In the genomic region with DNA sequence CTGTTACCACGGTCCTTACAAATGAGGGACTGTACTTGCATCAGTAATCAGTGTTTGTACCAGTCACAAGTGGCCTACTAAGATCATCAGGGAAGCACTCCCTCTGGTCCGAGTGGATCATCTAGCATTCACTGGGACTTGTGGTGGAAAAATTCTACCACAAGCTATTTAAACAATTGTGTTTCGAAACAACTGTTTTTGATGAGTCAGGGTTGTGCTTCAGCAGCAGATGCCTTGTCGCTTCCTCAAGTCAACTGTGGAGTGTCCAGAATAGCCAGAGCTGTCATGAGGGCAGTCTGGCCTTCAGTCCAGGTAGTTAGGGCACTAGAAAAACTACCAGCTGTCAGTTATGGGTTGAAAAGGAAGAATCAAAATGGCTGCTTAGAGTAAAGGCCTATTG, we compare ENCODE assay signal across 15 mouse cellular contexts. TPM values are rescaled to one million over a fixed set of nuclear protein-coding genes. Genes with fewer than 3 reads are reported as not detected.
DNase-seq lines count a peak whose midpoint lies in the region; ATAC-seq and TF ChIP-seq lines count a peak whose summit lies in the region.
"Had no signal": no experiment of that assay in that cellular context is flagged by ENCODE, and none has a peak within 500 bp of the region (broad histone marks: within the 10 kb centered on the region; RNA-seq: fewer than 3 reads in every experiment).

No protein-coding gene starts in this region.

- peaks cover 12% of the 10 kb centered on the region for H3K9me3 ChIP-seq in forebrain, embryonic 10.5 days
- H3K9me3 ChIP-seq in forebrain, postnatal 0 days (ENCODE audit: low read length): no peaks in the 10 kb centered on the region
- H3K9me3 ChIP-seq in lung, postnatal 0 days (ENCODE audit: low read length): no peaks in the 10 kb centered on the region
- H3K9me3 ChIP-seq: heart, embryonic 10.5 days had no signal

- no peak for DNase-seq in forebrain, embryonic 10.5 days (ENCODE audit: extremely low spot score, low spot score)
- DNase-seq in forebrain, postnatal 0 days: no peak
- peak; percentile 64 for DNase-seq in lung, postnatal 0 days (ENCODE audit: low spot score)
- DNase-seq in lung, adult 2 months: no peak
- DNase-seq in cerebellum, postnatal 10 days: no peak
- no peak for DNase-seq in thymus, adult 2 months
- DNase-seq: B cell, adult 2 months; kidney, adult 18-20 months; left cerebral cortex, postnatal 4 days; liver, postnatal 0 days; right cerebral cortex, postnatal 14 days; thymus, postnatal 25 days had no signal

- no peaks in the 10 kb centered on the region for H3K27me3 ChIP-seq in forebrain, embryonic 10.5 days (ENCODE audit: poor library complexity, severe bottlenecking)
- no peaks in the 10 kb centered on the region for H3K27me3 ChIP-seq in forebrain, postnatal 0 days (ENCODE audit: insufficient read depth, low read length)
- peaks cover 8% of the 10 kb centered on the region; the same call in 1 of the 2 replicates for H3K27me3 ChIP-seq in lung, postnatal 0 days (replicated peaks; ENCODE audit: insufficient read depth, low read length)
- no peaks in the 10 kb centered on the region for H3K27me3 ChIP-seq in thymus, adult 2 months (ENCODE audit: control insufficient read depth, insufficient read depth, low read length)

- H3K36me3 ChIP-seq in forebrain, embryonic 10.5 days (replicated peaks): peaks cover 20% of the 10 kb centered on the region
- peaks cover 3% of the 10 kb centered on the region; the same call in 1 of the 2 replicates for H3K36me3 ChIP-seq in forebrain, postnatal 0 days (ENCODE audit: insufficient read depth)
- no peaks in the 10 kb centered on the region for H3K36me3 ChIP-seq in lung, postnatal 0 days (ENCODE audit: insufficient read depth, low read length)
- no peaks in the 10 kb centered on the region for H3K36me3 ChIP-seq in thymus, adult 2 months (ENCODE audit: control insufficient read depth, insufficient read depth, low read length)

- ATAC-seq in forebrain, postnatal 0 days: no peak
- ATAC-seq in lung, postnatal 0 days: peak; percentile 37
- 0 out of 2 replicates have a peak, but pooled peaks have one; percentile 16 for ATAC-seq in neutrophil, adult 5-6 weeks (ENCODE audit: extremely low read depth, insufficient number of reproducible peaks, low FRiP score, poor library complexity, severe bottlenecking)
- ATAC-seq: liver, postnatal 0 days had no signal

- H3K4me1 ChIP-seq in forebrain, embryonic 10.5 days: peaks cover 34% of the 10 kb centered on the region
- H3K4me1 ChIP-seq in forebrain, postnatal 0 days (ENCODE audit: insufficient read depth): no peaks in the 10 kb centered on the region
- H3K4me1 ChIP-seq in lung, postnatal 0 days (ENCODE audit: insufficient read depth, low read depth, low read length): no peaks in the 10 kb centered on the region
- peaks cover 2% of the 10 kb centered on the region; the same call in 1 of the 2 replicates for H3K4me1 ChIP-seq in lung, adult 2 months (ENCODE audit: control insufficient read depth, insufficient read depth, low read length)
- H3K4me1 ChIP-seq in cortical plate, adult 2 months (ENCODE audit: control insufficient read depth, insufficient read depth, low read length): peaks cover 5% of the 10 kb centered on the region
- peaks cover 10% of the 10 kb centered on the region for H3K4me1 ChIP-seq in thymus, adult 2 months (replicated peaks; ENCODE audit: control insufficient read depth, insufficient read depth, low read length)

- TF ChIP-seq POLR2A in lung, adult 2 months (IDR thresholded peaks at IDR 0.05; ENCODE audit: borderline replicate concordance, extremely low read depth, low read depth, low read length): no peak
- no peak for TF ChIP-seq POLR2A in cortical plate, adult 2 months (IDR thresholded peaks at IDR 0.05; ENCODE audit: extremely low read depth, insufficient read depth, low read length)
- no peak for TF ChIP-seq POLR2A in thymus, adult 2 months (IDR thresholded peaks at IDR 0.05; ENCODE audit: control insufficient read depth, extremely low read depth, insufficient read depth, low read length, poor library complexity)

- TF ChIP-seq EP300 in lung, postnatal 0 days (IDR thresholded peaks at IDR 0.05): no peak

- H3K27ac ChIP-seq in forebrain, embryonic 10.5 days: 0 out of 2 replicates have a peak overlapping the region, but pooled peaks have one; percentile 53
- no peak overlapping the region for H3K27ac ChIP-seq in forebrain, postnatal 0 days (ENCODE audit: low read depth, low read length)
- no peak overlapping the region for H3K27ac ChIP-seq in lung, postnatal 0 days (ENCODE audit: low read length)
- H3K27ac ChIP-seq in cortical plate, adult 2 months (ENCODE audit: insufficient read depth, low read length): peak overlapping the region; percentile 79
- H3K27ac ChIP-seq in thymus, adult 2 months (ENCODE audit: control insufficient read depth, insufficient read depth, low read length): no peak overlapping the region
- H3K27ac ChIP-seq: heart, embryonic 10.5 days had no signal

- no peak for TF ChIP-seq CTCF in forebrain, postnatal 0 days (IDR thresholded peaks at IDR 0.05; ENCODE audit: low read depth)
- no peak for TF ChIP-seq CTCF in lung, postnatal 0 days (IDR thresholded peaks at IDR 0.05)
- no peak for TF ChIP-seq CTCF in lung, adult 2 months (IDR thresholded peaks at IDR 0.05; ENCODE audit: insufficient read depth, low read length)
- TF ChIP-seq CTCF in cortical plate, adult 2 months (IDR thresholded peaks at IDR 0.05; ENCODE audit: extremely low read depth, insufficient read depth, low read length): no peak
- no peak for TF ChIP-seq CTCF in thymus, adult 2 months (IDR thresholded peaks at IDR 0.05; ENCODE audit: borderline replicate concordance, control insufficient read depth, extremely low read depth, insufficient read depth, low read length, poor library complexity)

- H3K4me2 ChIP-seq in forebrain, postnatal 0 days (ENCODE audit: low read depth): no peak overlapping the region
- no peak overlapping the region for H3K4me2 ChIP-seq in lung, postnatal 0 days (replicated peaks; ENCODE audit: low read depth, low read length)

- 88% methylated on average over 4 of the region's 4 CpGs for WGBS in forebrain, embryonic 10.5 days
- 84% methylated on average over 4 of the region's 4 CpGs for WGBS in forebrain, postnatal 0 days
- 68% methylated on average over 4 of the region's 4 CpGs for WGBS in lung, postnatal 0 days
- 78% methylated on average over 4 of the region's 4 CpGs for WGBS in lung, adult 2 months
- whole genome bisulfite sequencing in thymus, adult 2 months: 94% methylated on average over 4 of the region's 4 CpGs

- no peak overlapping the region for H3K9ac ChIP-seq in forebrain, postnatal 0 days
- no peak overlapping the region for H3K9ac ChIP-seq in lung, postnatal 0 days (replicated peaks; ENCODE audit: low read depth)
- H3K9ac ChIP-seq: liver, postnatal 0 days had no signal

- H3K4me3 ChIP-seq in forebrain, embryonic 10.5 days: no peak overlapping the region
- H3K4me3 ChIP-seq in forebrain, postnatal 0 days (ENCODE audit: low read depth, low read length): no peak overlapping the region
- no peak overlapping the region for H3K4me3 ChIP-seq in lung, postnatal 0 days (ENCODE audit: low read depth, low read length)
- no peak overlapping the region for H3K4me3 ChIP-seq in lung, adult 2 months (replicated peaks; ENCODE audit: extremely low read depth, low read depth, low read length)
- H3K4me3 ChIP-seq in cortical plate, adult 2 months (ENCODE audit: insufficient read depth, low read length): no peak overlapping the region
- no peak overlapping the region for H3K4me3 ChIP-seq in thymus, adult 2 months (ENCODE audit: control insufficient read depth, insufficient read depth, low read length)
- H3K4me3 ChIP-seq: heart, embryonic 10.5 days had no signal

RNA-seq across cellular contexts. Expression of gene Ptpra, which starts 38.5 kb away (rescaled TPM):
- 89.1 and 90.6 TPM in 2 replicates for polyA plus RNA-seq in forebrain, embryonic 10.5 days (2016; fragmentation: Nextera tagmentation; extraction: Ambion mirVana)
- 154 and 167 TPM in 2 replicates for total RNA-seq in forebrain, postnatal 0 days (2014; rRNA removed)
- 142 and 162 TPM in 2 replicates for polyA plus RNA-seq in forebrain, postnatal 0 days (2015; fragmentation: Nextera tagmentation; extraction: Ambion mirVana)
- 46.1 and 52.1 TPM in 2 replicates for polyA plus RNA-seq in lung, postnatal 0 days (2015; fragmentation: Nextera tagmentation; extraction: Ambion mirVana)
- polyA plus RNA-seq in lung, adult 2 months (2012; rRNA removed): 56.5 and 64.3 TPM in 2 replicates
- 156 and 166 TPM in 2 replicates for polyA plus RNA-seq in cortical plate, adult 2 months (2012; rRNA removed)
- total RNA-seq in neutrophil, adult 5-6 weeks (2017): 106 and 115 TPM in 2 replicates
- 109 and 113 TPM in 2 replicates for polyA plus RNA-seq in thymus, adult 2 months (2012; rRNA removed)

Comparison
In these comparisons a context has a peak if more than half of its experiments do, and no peak if none do; other contexts are left out.
1. H3K27ac ChIP-seq: peak in forebrain, embryonic 10.5 days (single experiment) and cortical plate, adult 2 months (single experiment); none in forebrain, postnatal 0 days (single experiment), lung, postnatal 0 days (single experiment) and thymus, adult 2 months (single experiment).